Mouse (Mus musculus): ENCODE data around the gene Rusc2. TPM values are rescaled to one million over a fixed set of nuclear protein-coding genes. Genes with fewer than 3 reads are reported as not detected.

Gene Rusc2
- polyA plus RNA-seq, 1 experiment from 2014 or later, result 2.1 TPM

DNA sequence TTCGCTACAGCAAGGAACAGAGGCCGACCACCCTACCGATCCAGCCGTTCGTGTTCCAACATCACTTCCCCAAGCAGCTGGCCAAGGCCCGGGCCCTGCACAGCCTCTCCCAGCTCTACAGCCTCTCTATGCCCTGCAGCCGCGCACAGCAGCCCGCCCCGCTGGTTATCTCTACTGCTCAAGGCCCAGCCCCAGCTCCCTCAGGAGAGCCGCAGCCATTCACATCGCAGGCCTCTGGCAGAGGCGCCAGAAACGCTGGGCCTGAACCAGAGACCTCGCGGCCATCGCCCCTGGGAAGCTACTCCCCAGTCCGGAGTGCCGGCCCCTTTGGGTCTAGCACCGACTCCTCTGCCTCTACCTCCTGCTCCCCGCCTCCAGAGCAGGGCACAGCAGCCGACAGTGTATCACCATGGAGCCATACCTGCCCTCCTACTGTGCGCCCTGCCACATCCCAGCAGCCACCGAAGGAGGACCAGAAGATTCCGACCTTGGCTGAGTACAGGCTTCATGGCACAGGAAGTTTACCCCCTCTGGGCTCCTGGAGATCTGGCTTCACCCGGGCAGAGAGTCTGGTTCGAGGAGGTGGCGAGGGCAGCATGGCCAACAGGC, 40.0 kb downstream of the Rusc2 start:
- H3K27me3 ChIP-seq (ENCODE audit: insufficient read depth, low read length), result peaks cover 21% of the 10 kb centered on the region
- H3K4me1 ChIP-seq (ENCODE audit: insufficient read depth), result peaks cover 12% of the 10 kb centered on the region
- no peak overlapping the region for H3K4me3 ChIP-seq (ENCODE audit: low read depth, low read length)
- no peaks in the 10 kb centered on the region for H3K9me3 ChIP-seq (ENCODE audit: low read length)
- no peak overlapping the region for H3K27ac ChIP-seq (ENCODE audit: low read depth)
- no peak for TF ChIP-seq CTCF (IDR thresholded peaks at IDR 0.05; ENCODE audit: low read depth)
- TF ChIP-seq EP300 (IDR thresholded peaks at IDR 0.05; ENCODE audit: low read depth), result no peak
- 79% methylated on average over 28 of the region's 28 CpGs for WGBS (ENCODE audit: insufficient replicate concordance)
- no peak overlapping the region for H3K9ac ChIP-seq (replicated peaks)
- no peak for ATAC-seq
- DNase-seq, result no peak
- H3K4me2 ChIP-seq (ENCODE audit: low read depth, low read length), result no peak overlapping the region
- H3K36me3 ChIP-seq (replicated peaks; ENCODE audit: insufficient read depth, low read length), result peaks cover 31% of the 10 kb centered on the region

DNA sequence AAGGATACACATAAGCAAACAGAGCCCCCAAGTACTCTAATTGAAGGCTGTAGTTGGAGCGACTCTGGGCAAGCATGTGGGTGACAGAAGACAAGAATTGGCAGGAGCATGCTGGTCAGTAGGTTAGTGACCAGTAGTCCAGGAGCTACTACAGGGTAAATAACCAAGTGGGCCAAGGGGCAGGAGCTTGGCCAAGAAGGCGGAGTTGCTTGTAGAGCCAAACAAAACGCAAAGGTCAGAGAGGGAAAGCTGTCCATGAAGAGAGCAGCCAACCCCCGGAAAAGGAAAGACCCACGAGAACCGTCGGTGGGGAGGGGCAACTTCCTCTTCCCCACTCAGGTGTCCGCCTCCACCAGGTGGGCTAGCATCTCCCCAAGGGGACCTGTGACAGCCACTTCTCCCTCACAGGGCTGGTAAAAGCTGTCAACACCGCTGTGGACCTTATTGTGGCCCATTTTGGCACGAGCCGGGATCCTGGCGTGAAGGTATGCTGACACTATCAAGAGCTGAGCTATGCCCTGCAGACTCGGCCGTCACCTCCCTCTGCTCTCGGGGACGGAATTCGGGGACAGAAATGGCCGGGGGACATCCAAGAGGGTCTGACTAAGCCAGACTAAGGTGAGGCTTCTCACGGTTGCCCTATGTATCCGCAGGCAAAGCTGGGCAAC, 41.6 kb downstream of the Rusc2 start:
- Histone ChIP-seq H3K27ac (ENCODE audit: low read depth) (peak overlapping the region; percentile 65), H3K9ac (replicated peaks) (no peak overlapping the region), H3K4me1 (ENCODE audit: insufficient read depth) (peaks cover 10% of the 10 kb centered on the region), H3K4me3 (ENCODE audit: low read depth, low read length) (no peak overlapping the region), H3K27me3 (ENCODE audit: insufficient read depth, low read length) (peaks cover 37% of the 10 kb centered on the region), H3K36me3 (replicated peaks; ENCODE audit: insufficient read depth, low read length) (peaks cover 31% of the 10 kb centered on the region), H3K4me2 (ENCODE audit: low read depth, low read length) (no peak overlapping the region), H3K9me3 (ENCODE audit: low read length) (no peaks in the 10 kb centered on the region)
- peak; percentile 66 for DNase-seq
- peak; percentile 80 for ATAC-seq
- WGBS (ENCODE audit: insufficient replicate concordance), result 76% methylated on average over 20 of the region's 20 CpGs
- TF ChIP-seq EP300 (IDR thresholded peaks at IDR 0.05; ENCODE audit: low read depth) (peak; percentile 55; the same call in 1 of the 2 replicates), CTCF (IDR thresholded peaks at IDR 0.05; ENCODE audit: low read depth) (no peak)

DNA sequence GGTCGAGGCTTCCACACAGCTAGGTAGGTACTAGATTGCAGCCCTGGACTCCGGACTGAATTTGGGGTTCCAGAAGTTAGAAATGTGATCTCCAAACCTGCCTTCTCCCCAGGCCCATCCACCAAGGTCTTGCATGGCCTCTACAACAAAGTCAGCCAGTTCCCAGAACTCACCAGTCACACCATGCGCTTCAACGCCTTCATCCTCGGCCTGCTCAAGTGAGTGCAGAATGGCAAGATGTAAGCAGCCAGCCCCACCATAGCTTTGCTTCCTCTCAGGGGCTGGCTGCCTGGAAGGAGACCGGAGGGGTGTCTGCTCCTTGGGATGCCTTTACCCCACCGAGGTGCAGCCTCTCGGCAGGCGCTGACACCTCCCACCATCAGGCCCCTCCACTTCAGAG, 42.3 kb downstream of the Rusc2 start:
- no peak overlapping the region for H3K27ac ChIP-seq (ENCODE audit: low read depth)
- H3K36me3 ChIP-seq (replicated peaks; ENCODE audit: insufficient read depth, low read length), result peaks cover 31% of the 10 kb centered on the region
- H3K9me3 ChIP-seq (ENCODE audit: low read length), result no peaks in the 10 kb centered on the region
- no peak for DNase-seq
- no peak for ATAC-seq
- H3K4me1 ChIP-seq (ENCODE audit: insufficient read depth), result peaks cover 12% of the 10 kb centered on the region
- 83% methylated on average over 9 of the region's 9 CpGs for WGBS (ENCODE audit: insufficient replicate concordance)
- no peak overlapping the region for H3K9ac ChIP-seq (replicated peaks)
- no peak overlapping the region for H3K4me3 ChIP-seq (ENCODE audit: low read depth, low read length)
- TF ChIP-seq EP300 (IDR thresholded peaks at IDR 0.05; ENCODE audit: low read depth) (no peak), CTCF (IDR thresholded peaks at IDR 0.05; ENCODE audit: low read depth) (no peak)
- H3K4me2 ChIP-seq (ENCODE audit: low read depth, low read length), result no peak overlapping the region
- H3K27me3 ChIP-seq (ENCODE audit: insufficient read depth, low read length), result peaks cover 38% of the 10 kb centered on the region

DNA sequence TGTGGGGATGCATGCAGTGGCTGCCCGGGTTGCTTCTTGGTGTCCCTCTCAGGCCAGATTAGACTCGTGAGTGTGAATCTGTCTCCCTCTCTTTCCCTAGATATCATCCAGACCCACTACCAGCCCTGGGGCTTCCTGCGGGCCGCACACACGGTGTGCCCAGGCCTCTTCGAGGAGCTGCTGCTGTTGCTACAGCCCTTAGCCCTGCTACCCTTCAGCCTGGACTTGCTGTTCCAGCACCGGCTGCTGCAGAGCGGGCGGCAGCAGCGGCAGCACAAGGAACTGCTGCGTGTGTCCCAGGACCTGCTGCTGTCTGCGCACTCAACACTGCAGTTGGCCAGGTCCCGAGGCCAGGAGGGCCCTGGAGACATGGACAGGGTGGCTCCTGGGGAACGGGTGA, 43.4 kb downstream of the Rusc2 start:
- Histone ChIP-seq H3K9ac (replicated peaks) (no peak overlapping the region), H3K36me3 (replicated peaks; ENCODE audit: insufficient read depth, low read length) (peaks cover 31% of the 10 kb centered on the region), H3K27me3 (ENCODE audit: insufficient read depth, low read length) (peaks cover 38% of the 10 kb centered on the region), H3K4me1 (ENCODE audit: insufficient read depth) (peaks cover 12% of the 10 kb centered on the region), H3K27ac (ENCODE audit: low read depth) (no peak overlapping the region), H3K9me3 (ENCODE audit: low read length) (no peaks in the 10 kb centered on the region), H3K4me2 (ENCODE audit: low read depth, low read length) (no peak overlapping the region), H3K4me3 (ENCODE audit: low read depth, low read length) (no peak overlapping the region)
- 37% methylated on average over 14 of the region's 14 CpGs for WGBS (ENCODE audit: insufficient replicate concordance)
- ATAC-seq (no peak), DNase-seq (no peak)
- TF ChIP-seq CTCF (IDR thresholded peaks at IDR 0.05; ENCODE audit: low read depth) (no peak), EP300 (IDR thresholded peaks at IDR 0.05; ENCODE audit: low read depth) (no peak)

DNA sequence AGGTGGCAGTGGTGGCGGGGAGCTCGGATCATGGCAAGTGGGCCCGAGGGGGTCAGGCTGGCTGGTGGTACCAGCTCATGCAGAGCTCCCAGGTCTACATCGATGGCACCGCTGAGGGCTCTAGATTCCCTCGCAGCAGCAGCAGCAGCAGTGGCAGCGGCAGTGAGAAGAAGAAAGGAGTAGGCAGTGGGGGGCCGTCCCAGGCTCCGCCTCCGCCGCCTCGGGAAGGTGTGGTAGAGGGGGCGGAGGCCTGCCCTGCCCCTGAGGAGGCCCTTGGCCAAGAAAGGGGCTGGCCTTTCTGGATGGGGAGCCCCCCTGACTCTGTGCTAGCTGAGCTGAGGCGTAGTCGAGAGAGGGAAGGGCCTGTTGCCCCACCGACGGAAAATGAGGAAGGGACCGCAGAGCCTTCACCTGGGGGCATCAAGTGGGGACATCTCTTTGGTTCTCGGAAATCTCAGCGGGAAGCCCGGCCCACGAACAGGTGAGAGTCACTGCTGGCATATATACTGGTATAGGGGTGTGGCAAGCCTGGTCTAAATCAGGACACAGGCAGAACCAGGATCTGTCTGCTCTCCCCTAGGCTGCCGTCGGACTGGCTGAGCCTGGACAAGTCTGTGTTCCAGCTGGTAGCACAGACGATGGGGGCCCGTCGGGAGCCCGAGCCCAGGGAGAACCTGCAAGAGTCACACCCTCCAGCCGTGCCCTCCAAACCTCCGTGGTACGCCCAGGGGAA, 44.0 kb downstream of the Rusc2 start:
- Histone ChIP-seq H3K4me1 (ENCODE audit: insufficient read depth) (peaks cover 12% of the 10 kb centered on the region), H3K27me3 (ENCODE audit: insufficient read depth, low read length) (peaks cover 38% of the 10 kb centered on the region), H3K9ac (replicated peaks) (no peak overlapping the region), H3K4me2 (ENCODE audit: low read depth, low read length) (no peak overlapping the region), H3K36me3 (replicated peaks; ENCODE audit: insufficient read depth, low read length) (peaks cover 31% of the 10 kb centered on the region), H3K27ac (ENCODE audit: low read depth) (no peak overlapping the region), H3K9me3 (ENCODE audit: low read length) (no peaks in the 10 kb centered on the region), H3K4me3 (ENCODE audit: low read depth, low read length) (no peak overlapping the region)
- DNase-seq, result no peak
- no peak for TF ChIP-seq CTCF (IDR thresholded peaks at IDR 0.05; ENCODE audit: low read depth)
- 24% methylated on average over 31 of the region's 31 CpGs for WGBS (ENCODE audit: insufficient replicate concordance)
- ATAC-seq, result no peak

DNA sequence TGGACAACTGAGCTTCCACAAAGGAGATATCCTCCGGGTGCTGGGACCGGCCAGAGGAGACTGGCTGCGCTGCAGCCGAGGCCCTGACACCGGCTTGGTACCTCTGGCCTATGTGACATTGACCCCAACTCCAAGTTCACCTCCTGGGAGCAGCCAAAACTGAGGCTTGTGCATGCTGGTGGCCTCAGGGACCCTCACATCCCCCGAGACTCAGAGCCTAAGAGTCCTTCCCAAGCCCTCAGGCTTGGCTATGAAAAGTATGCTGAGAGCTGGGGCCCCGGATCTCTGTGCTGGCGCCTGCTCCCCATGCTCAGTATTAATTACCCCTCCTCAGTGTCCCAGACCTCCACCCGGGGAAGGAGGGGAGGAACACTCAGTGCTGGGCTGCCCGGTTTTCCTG, 44.7 kb downstream of the Rusc2 start:
- WGBS (ENCODE audit: insufficient replicate concordance), result 63% methylated on average over 10 of the region's 10 CpGs
- Histone ChIP-seq H3K4me2 (ENCODE audit: low read depth, low read length) (no peak overlapping the region), H3K27me3 (ENCODE audit: insufficient read depth, low read length) (peaks cover 38% of the 10 kb centered on the region), H3K4me3 (ENCODE audit: low read depth, low read length) (no peak overlapping the region), H3K27ac (ENCODE audit: low read depth) (no peak overlapping the region), H3K9ac (replicated peaks) (no peak overlapping the region), H3K4me1 (ENCODE audit: insufficient read depth) (peaks cover 12% of the 10 kb centered on the region), H3K9me3 (ENCODE audit: low read length) (no peaks in the 10 kb centered on the region), H3K36me3 (replicated peaks; ENCODE audit: insufficient read depth, low read length) (peaks cover 31% of the 10 kb centered on the region)
- no peak for DNase-seq
- TF ChIP-seq CTCF (IDR thresholded peaks at IDR 0.05; ENCODE audit: low read depth), result no peak
- TF ChIP-seq EP300 (IDR thresholded peaks at IDR 0.05; ENCODE audit: low read depth), result no peak
- no peak for ATAC-seq

Data from liver, postnatal 0 days (tissue).